Mouse (Mus musculus): Measurements from ENCODE around the gene Kifc3. TPM values are rescaled to one million over a fixed set of nuclear protein-coding genes. Genes with fewer than 3 reads are reported as not detected.

Kifc3 gene
- polyA plus RNA-seq, 1 experiment from 2014 or later: 19.1 TPM

DNA sequence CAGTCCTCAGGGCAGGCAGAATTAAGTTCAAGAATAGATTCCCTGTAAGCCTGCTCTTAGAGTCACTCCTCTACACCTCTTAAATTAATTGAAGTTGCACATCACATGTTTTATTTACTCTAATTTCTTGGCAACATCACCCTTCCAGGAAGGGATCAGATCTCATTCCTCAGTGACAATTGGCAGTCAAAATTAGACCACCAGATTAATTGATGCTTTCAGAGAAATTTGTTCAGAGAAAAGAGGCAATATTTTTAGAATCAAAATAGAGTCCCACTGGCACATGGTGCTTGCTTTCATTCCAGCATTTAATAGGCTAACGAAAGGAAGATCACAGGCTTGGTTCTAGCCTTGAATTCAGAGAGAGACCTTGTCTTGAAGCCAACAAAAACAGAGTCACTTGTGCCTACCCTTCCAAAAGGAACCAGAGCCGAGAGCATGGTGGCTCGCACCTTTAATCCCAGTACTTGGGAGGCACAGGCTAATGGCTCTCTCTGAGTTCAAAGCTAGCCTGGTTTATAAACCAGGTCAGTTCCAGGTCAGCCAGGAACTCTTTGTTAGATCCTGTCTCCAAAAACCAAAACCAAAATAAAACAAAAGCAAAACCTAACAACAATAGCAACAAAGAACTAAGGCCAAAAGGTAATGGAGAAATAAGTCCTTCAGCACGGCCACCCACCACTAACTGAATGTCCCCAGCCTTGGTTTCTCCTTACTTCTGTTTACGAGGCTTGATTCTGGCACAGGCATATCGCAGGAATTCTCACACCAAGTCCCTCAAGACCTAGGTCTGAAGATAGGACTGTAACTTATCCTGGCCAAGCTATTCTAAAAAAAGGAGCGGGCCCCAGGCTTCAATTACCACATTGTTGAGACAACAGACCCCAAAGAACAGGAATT lies 23.9 kb upstream of the Kifc3 start:
- WGBS: 21% methylated on average over 7 of the region's 7 CpGs
- H3K36me3 ChIP-seq: no peaks in the 10 kb centered on the region
- peak; percentile 30; the same call in 1 of the 2 replicates for ATAC-seq (ENCODE audit: insufficient number of reproducible peaks, low FRiP score, low TSS enrichment, low read depth)
- no peaks in the 10 kb centered on the region for H3K27me3 ChIP-seq
- H3K9me3 ChIP-seq: no peaks in the 10 kb centered on the region
- H3K4me2 ChIP-seq: no peak overlapping the region
- H3K9ac ChIP-seq: no peak overlapping the region
- H3K27ac ChIP-seq: peak overlapping the region; percentile 68
- no peak overlapping the region for H3K4me3 ChIP-seq
- peaks cover 11% of the 10 kb centered on the region for H3K4me1 ChIP-seq

GRCm38 (mm10) chr8:95223969-95224368 lies 21.4 kb upstream of the Kifc3 start:
- no peak overlapping the region for H3K4me2 ChIP-seq
- H3K9me3 ChIP-seq: no peaks in the 10 kb centered on the region
- H3K36me3 ChIP-seq: no peaks in the 10 kb centered on the region
- H3K27me3 ChIP-seq: no peaks in the 10 kb centered on the region
- 88% methylated on average over 5 of the region's 5 CpGs for WGBS
- no peak overlapping the region for H3K27ac ChIP-seq
- no peak overlapping the region for H3K4me3 ChIP-seq
- no peak overlapping the region for H3K9ac ChIP-seq
- no peak for ATAC-seq (ENCODE audit: insufficient number of reproducible peaks, low FRiP score, low TSS enrichment, low read depth)
- H3K4me1 ChIP-seq: peaks cover 11% of the 10 kb centered on the region

- Histone ChIP-seq H3K4me1 (peaks cover 1% of the 10 kb centered on the region; the same call in 1 of the 2 replicates), H3K27me3 (no peaks in the 10 kb centered on the region), H3K27ac (no peak overlapping the region), H3K9ac (no peak overlapping the region), H3K9me3 (no peaks in the 10 kb centered on the region), H3K36me3 (no peaks in the 10 kb centered on the region), H3K4me3 (no peak overlapping the region), H3K4me2 (no peak overlapping the region)
- ATAC-seq (ENCODE audit: insufficient number of reproducible peaks, low FRiP score, low TSS enrichment, low read depth): no peak
- WGBS: 30% methylated on average over 2 of the region's 2 CpGs
Observed at GRCm38 (mm10) chr8:95221045-95221444, 18.4 kb upstream of the Kifc3 start.

GRCm38 (mm10) chr8:95220571-95220998 lies 18.0 kb upstream of the Kifc3 start:
- ATAC-seq (ENCODE audit: insufficient number of reproducible peaks, low FRiP score, low TSS enrichment, low read depth): no peak
- no peak overlapping the region for H3K4me3 ChIP-seq

GRCm38 (mm10) chr8:95219623-95220022 lies 17.0 kb upstream of the Kifc3 start:
- no peak for ATAC-seq (ENCODE audit: insufficient number of reproducible peaks, low FRiP score, low TSS enrichment, low read depth)
- H3K36me3 ChIP-seq: no peaks in the 10 kb centered on the region
- no peak overlapping the region for H3K9ac ChIP-seq
- H3K27me3 ChIP-seq: no peaks in the 10 kb centered on the region
- 87% methylated on average over 8 of the region's 8 CpGs for WGBS
- no peak overlapping the region for H3K27ac ChIP-seq
- H3K4me2 ChIP-seq: no peak overlapping the region
- H3K4me1 ChIP-seq: no peaks in the 10 kb centered on the region
- no peaks in the 10 kb centered on the region for H3K9me3 ChIP-seq
- H3K4me3 ChIP-seq: no peak overlapping the region

More at GRCm38 (mm10) chr8:95220571-95220998, 18.0 kb upstream of the Kifc3 start:
- H3K9me3 ChIP-seq: no peaks in the 10 kb centered on the region
- 42% methylated on average over 7 of the region's 7 CpGs for WGBS
- H3K9ac ChIP-seq: no peak overlapping the region
- H3K27me3 ChIP-seq: no peaks in the 10 kb centered on the region
- H3K4me1 ChIP-seq: no peaks in the 10 kb centered on the region
- H3K27ac ChIP-seq: no peak overlapping the region
- no peak overlapping the region for H3K4me2 ChIP-seq
- no peaks in the 10 kb centered on the region for H3K36me3 ChIP-seq

- H3K27me3 ChIP-seq: no peaks in the 10 kb centered on the region
- H3K9ac ChIP-seq: no peak overlapping the region
- 76% methylated on average over 11 of the region's 11 CpGs for WGBS
- ATAC-seq (ENCODE audit: insufficient number of reproducible peaks, low FRiP score, low TSS enrichment, low read depth): no peak
- H3K4me2 ChIP-seq: no peak overlapping the region
- no peaks in the 10 kb centered on the region for H3K4me1 ChIP-seq
- H3K36me3 ChIP-seq: no peaks in the 10 kb centered on the region
- H3K4me3 ChIP-seq: no peak overlapping the region
- H3K9me3 ChIP-seq: no peaks in the 10 kb centered on the region
- no peak overlapping the region for H3K27ac ChIP-seq
Observed at GRCm38 (mm10) chr8:95215709-95216360, 13.2 kb upstream of the Kifc3 start.

GRCm38 (mm10) chr8:95209924-95210323 lies 7.3 kb upstream of the Kifc3 start:
- no peaks in the 10 kb centered on the region for H3K9me3 ChIP-seq
- H3K4me1 ChIP-seq: peaks cover 6% of the 10 kb centered on the region; the same call in 1 of the 2 replicates
- 17% methylated on average over 11 of the region's 11 CpGs for WGBS
- H3K27ac ChIP-seq: 0 out of 2 replicates have a peak overlapping the region, but pooled peaks have one; percentile 11
- H3K4me3 ChIP-seq: no peak overlapping the region
- H3K4me2 ChIP-seq: no peak overlapping the region
- ATAC-seq (ENCODE audit: insufficient number of reproducible peaks, low FRiP score, low TSS enrichment, low read depth): no peak
- no peaks in the 10 kb centered on the region for H3K36me3 ChIP-seq
- no peak overlapping the region for H3K9ac ChIP-seq
- H3K27me3 ChIP-seq: no peaks in the 10 kb centered on the region

GRCm38 (mm10) chr8:95205946-95206345 lies 3.3 kb upstream of the Kifc3 start:
- Histone ChIP-seq H3K4me3 (no peak overlapping the region), H3K36me3 (no peaks in the 10 kb centered on the region), H3K27me3 (no peaks in the 10 kb centered on the region), H3K4me2 (no peak overlapping the region), H3K9me3 (no peaks in the 10 kb centered on the region), H3K27ac (no peak overlapping the region), H3K4me1 (peaks cover 9% of the 10 kb centered on the region; the same call in 1 of the 2 replicates), H3K9ac (no peak overlapping the region)
- ATAC-seq (ENCODE audit: insufficient number of reproducible peaks, low FRiP score, low TSS enrichment, low read depth): no peak
- 22% methylated on average over 8 of the region's 8 CpGs for WGBS

GRCm38 (mm10) chr8:95204039-95204380 lies 1.4 kb upstream of the Kifc3 start:
- H3K27me3 ChIP-seq: no peaks in the 10 kb centered on the region
- H3K4me2 ChIP-seq: no peak overlapping the region
- no peak for ATAC-seq (ENCODE audit: insufficient number of reproducible peaks, low FRiP score, low TSS enrichment, low read depth)
- peaks cover 8% of the 10 kb centered on the region; the same call in 1 of the 2 replicates for H3K4me1 ChIP-seq
- H3K4me3 ChIP-seq: no peak overlapping the region
- H3K9ac ChIP-seq: no peak overlapping the region
- no peaks in the 10 kb centered on the region for H3K9me3 ChIP-seq
- no peak overlapping the region for H3K27ac ChIP-seq
- no peaks in the 10 kb centered on the region for H3K36me3 ChIP-seq
- 17% methylated on average over 10 of the region's 10 CpGs for WGBS

GRCm38 (mm10) chr8:95203326-95204038 lies 870 bp upstream of the Kifc3 start:
- H3K4me2 ChIP-seq: no peak overlapping the region
- H3K27me3 ChIP-seq: no peaks in the 10 kb centered on the region
- no peak overlapping the region for H3K27ac ChIP-seq
- H3K9me3 ChIP-seq: no peaks in the 10 kb centered on the region
- H3K4me1 ChIP-seq: peaks cover 8% of the 10 kb centered on the region; the same call in 1 of the 2 replicates
- ATAC-seq (ENCODE audit: insufficient number of reproducible peaks, low FRiP score, low TSS enrichment, low read depth): no peak
- H3K4me3 ChIP-seq: no peak overlapping the region
- H3K9ac ChIP-seq: no peak overlapping the region
- no peaks in the 10 kb centered on the region for H3K36me3 ChIP-seq
- 54% methylated on average over 9 of the region's 9 CpGs for WGBS

DNA sequence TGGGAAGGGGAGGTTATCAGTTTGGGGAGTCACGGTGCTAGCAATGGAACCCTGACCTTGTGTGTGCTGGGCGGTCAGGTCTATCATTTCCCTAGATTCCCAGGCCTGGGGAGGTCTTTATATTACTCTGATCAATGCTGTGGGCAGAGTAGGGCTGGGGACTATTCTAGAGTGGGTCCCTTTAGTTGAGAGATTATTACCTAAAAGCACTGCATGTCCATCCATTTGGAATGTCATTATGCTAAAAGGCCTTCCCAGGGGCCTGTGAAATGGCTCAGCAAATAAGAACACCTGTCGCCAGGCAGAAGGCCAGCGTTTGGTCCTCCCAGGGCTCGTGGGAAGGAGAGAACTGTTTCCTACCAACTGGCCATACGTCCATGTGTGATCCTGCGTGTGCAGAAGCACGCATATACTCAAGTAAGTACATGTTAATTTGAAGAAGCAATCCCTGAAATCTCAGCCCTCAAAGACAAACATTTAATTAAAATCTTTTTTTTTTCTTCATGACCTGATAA lies 499 bp downstream of the Kifc3 start:
- no peak overlapping the region for H3K4me2 ChIP-seq
- no peaks in the 10 kb centered on the region for H3K36me3 ChIP-seq
- WGBS: 67% methylated on average over 8 of the region's 8 CpGs
- H3K27ac ChIP-seq: no peak overlapping the region
- H3K4me1 ChIP-seq: peaks cover 8% of the 10 kb centered on the region; the same call in 1 of the 2 replicates
- ATAC-seq (ENCODE audit: insufficient number of reproducible peaks, low FRiP score, low TSS enrichment, low read depth): no peak
- no peaks in the 10 kb centered on the region for H3K27me3 ChIP-seq
- no peak overlapping the region for H3K9ac ChIP-seq
- H3K4me3 ChIP-seq: no peak overlapping the region
- no peaks in the 10 kb centered on the region for H3K9me3 ChIP-seq

Measured in limb, embryonic 15.5 days (tissue).